Mouse (Mus musculus): ENCODE measurements around the gene Rhox3f.
"Not testable (repeated sequence)": the region's sequence is repeated elsewhere in the genome, so short reads cannot be mapped to it uniquely, and the experiment has no call there.

The Rhox3f gene

DNA sequence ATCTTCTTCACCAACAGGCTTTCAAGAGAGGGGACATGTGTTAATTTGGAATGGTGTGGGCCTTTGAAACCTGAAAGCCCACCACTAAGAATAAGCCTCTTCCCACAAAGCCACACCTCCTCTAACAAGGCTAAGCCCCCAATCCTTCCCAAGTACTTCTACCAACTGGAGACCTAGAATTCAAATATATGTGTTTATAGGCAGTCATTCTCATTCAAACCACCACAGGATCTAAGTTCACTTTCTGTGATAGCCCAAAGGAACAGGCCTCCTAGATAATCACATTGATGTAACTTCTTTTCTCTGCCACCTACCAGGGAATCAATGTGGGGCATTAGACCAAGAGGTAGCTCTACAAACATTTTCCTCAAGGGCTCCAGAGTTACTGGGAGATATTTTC, at the start of gene Rhox3f:
Rhox3f (plus strand) TSS at position 301 of the 400 bp plus-strand sequence.
- in situ Hi-C loops (cut with MseI, MboI) = not testable (repeated sequence)

DNA sequence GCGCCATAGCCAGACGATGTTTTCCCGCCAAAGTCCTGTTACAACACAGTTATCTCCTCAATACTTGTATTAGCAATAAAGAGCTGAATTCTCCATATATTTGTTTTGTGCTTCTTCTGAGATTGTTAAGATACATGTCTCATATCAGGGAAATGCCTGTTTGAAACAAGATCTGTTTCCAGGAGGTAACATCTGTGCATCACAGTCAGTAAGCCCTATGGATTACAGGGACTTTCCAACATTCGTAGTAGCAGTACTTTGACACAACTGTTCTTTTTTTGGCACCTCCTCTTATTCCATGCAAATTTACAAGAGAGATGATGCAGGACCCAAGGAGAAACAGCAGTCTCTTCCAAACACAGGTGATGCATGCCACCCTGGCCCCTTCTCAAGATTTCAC, 39.1 kb upstream of the Rhox3f start, which contains the start of gene Rhox3e:
Rhox3e (plus strand) TSS at position 301 of the 400 bp plus-strand sequence.
- in situ Hi-C loops (cut with MseI, MboI) = not testable (repeated sequence)

DNA sequence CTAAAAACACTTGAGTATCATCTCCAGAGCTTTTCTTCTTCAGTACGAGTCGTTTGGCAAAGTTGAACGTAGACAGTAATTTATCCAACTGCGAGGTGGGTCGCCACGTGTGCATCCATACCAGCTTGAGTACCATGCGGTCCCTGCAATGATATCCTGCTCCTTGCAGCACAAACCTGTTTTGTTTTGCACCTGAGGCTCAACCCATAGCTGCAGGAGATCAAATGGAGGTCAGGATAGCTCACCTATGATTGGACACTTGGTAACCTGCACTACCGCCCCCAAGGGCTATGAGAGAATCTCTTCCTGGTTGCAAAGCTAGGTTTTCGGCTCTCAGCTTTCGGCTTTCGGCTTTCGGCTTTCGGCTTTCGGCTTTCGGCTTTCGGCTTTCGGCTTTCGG, 23.7 kb upstream of the Rhox3f start, which contains the start of gene Rhox4e:
Rhox4e (plus strand) TSS at position 301 of the 400 bp plus-strand sequence.
- in situ Hi-C loops (cut with MseI, MboI) = not testable (repeated sequence)

DNA sequence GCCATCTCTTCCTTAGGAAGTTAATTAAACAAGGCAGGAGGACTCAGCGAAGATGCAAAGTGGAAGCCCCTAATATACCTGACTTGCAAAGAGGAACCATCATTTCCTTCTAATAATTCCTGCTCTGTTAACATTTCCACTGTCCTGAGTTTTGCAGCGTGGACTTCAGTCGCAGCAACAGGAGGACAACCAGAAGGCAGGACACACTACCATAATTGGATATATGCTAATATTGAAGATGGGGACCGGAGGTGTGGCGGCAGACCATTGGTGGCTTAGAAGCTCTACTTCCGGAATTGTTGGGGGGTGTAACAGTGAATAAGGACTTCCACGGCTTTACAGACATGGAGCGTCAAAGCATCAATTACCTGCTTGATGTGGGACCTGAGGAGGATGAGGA, 9.7 kb upstream of the Rhox3f start, which contains the start of gene Rhox2f:
Rhox2f (plus strand) TSS at position 301 of the 400 bp plus-strand sequence.
- in situ Hi-C loops (cut with MseI, MboI) = not testable (repeated sequence)

DNA sequence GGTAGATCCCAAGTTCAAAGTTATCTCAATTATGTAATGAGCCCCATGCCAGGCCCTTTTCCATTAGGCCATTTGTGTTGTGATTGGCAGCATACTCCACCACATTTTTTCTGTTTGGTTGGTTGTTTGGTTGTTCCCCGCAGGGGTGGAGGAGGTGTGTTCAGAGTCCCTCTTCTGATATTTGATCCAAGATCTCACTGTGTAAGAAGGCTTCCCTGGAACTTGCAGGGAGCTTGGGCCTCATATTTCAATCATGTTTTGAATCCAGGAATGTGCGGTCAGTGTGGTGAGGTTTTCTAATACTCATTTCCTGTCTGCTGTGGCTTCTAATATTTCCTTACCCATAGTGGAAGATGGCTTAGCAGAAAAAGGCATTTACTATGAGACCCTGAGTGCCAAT, 8.2 kb upstream of the Rhox3f start:
- in situ Hi-C loops (cut with MseI, MboI) = not testable (repeated sequence)

DNA sequence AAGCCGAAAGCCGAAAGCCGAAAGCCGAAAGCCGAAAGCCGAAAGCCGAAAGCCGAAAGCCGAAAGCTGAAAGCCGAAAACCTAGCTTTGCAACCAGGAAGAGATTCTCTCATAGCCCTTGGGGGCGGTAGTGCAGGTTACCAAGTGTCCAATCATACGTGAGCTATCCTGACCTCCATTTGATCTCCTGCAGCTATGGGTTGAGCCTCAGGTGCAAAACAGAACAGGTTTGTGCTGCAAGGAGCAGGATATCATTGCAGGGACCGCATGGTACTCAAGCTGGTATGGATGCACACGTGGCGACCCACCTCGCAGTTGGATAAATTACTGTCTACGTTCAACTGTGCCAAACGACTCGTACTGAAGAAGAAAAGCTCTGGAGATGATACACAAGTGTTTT, 26.8 kb downstream of the Rhox3f start, which contains the start of gene Rhox4f:
Rhox4f (minus strand) TSS at position 101 of the 400 bp plus-strand sequence.
- in situ Hi-C loops (cut with MseI, MboI) = not testable (repeated sequence)

DNA sequence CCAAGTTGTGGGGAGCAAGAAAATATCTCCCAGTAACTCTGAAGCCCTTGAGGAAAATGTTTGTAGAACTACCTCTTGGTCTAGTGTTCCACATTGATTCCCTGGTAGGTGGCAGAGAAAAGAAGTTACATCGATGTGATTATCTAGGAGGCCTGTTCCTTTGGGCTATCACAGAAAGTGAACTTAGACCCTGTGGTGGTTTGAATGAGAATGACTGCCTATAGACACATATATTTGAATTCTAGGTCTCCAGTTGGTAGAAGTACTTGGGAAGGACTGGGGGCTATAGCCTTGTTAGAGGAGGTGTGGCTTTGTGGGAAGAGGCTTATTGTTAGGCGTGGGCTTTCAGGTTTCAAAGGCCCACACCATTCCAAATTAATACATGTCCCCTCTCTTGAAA, 47.7 kb downstream of the Rhox3f start, which contains the start of gene Rhox3g:
Rhox3g (minus strand) TSS at position 101 of the 400 bp plus-strand sequence.
- in situ Hi-C loops (cut with MseI, MboI) = not testable (repeated sequence)

All from mouse trophoblast stem cell (cell line).